Mouse (Mus musculus): ENCODE measurements around the gene Cd177. TPM values are rescaled to one million over a fixed set of nuclear protein-coding genes. Genes with fewer than 3 reads are reported as not detected.
"Not testable (repeated sequence)": the region's sequence is repeated elsewhere in the genome, so short reads cannot be mapped to it uniquely, and the experiment has no call there.

The Cd177 gene
- 31.5 and 105 TPM in 2 replicates for total RNA-seq (2017)

DNA sequence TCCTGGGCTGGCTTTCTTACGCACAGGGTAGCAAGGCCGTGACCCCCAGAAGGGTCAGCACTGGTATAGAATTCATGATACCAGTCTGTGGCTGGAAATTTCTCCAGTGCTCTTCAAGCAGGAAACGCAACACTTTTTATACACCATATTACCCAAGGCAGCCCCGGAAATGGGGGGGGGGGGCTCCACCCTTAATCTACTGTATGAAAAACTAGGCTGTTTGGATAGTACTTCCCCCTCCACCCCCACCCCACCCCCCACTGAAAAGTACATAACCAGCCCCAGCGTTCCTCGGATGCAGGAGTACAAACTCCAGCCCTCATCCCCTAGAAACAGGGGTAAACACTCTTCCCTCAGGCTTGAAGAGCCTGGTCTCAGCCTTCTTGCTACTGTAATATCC, at the start of gene Cd177:
Cd177 (minus strand) TSS at position 101 of the 400 bp plus-strand sequence.
- peak in 1 of 2 experiments; percentile 9; a peak in 1 of 4 replicates for ATAC-seq (replicated peaks in 1 of 2; ENCODE audit: insufficient read depth in 1 of 2, low FRiP score in 2 of 2, low TSS enrichment in 1 of 2, low read depth in 1 of 2, poor library complexity in 2 of 2, severe bottlenecking in 2 of 2)

DNA sequence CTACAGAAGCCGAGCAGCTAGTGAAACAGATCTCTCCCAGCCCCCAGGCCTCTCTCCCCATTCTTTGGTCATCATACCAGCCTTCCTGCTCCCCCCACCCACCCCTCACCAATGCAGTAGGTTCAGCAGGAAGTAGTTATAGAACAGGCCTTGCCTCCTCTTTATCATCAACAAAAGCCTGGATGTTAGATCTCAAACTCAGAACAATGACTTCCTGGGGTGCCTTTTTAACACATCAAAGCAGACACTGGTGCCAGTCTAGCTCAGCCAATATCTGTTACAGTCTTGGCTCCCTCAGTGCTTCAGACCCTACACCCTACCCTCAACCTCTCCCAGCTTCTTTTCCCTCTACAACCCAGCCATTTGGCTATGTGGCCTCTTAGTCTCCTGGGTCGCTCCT, 48.9 kb upstream of the Cd177 start:
- no peak for ATAC-seq (replicated peaks in 1 of 2; ENCODE audit: insufficient read depth in 1 of 2, low FRiP score in 2 of 2, low TSS enrichment in 1 of 2, low read depth in 1 of 2, poor library complexity in 2 of 2, severe bottlenecking in 2 of 2)

DNA sequence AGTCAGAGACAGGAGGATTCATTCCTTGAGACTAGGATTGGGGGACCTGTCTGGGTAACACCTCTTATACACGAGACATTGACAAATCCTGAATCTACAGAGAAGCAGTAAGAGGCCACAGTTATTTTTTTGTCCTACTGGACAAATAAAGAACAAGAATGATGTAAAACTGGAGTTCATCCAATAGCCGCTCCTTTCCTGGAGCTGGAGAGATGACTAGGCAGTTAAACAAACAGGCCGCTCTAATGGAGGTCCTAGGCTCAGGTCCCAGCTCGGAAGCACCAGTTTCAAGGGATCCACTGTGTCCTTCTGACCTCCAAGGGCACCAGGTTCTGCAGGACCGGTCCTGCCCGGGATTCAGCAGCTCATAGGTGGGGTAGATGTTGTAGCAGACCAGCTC, 44.7 kb upstream of the Cd177 start:
- no peak for ATAC-seq (replicated peaks in 1 of 2; ENCODE audit: insufficient read depth in 1 of 2, low FRiP score in 2 of 2, low TSS enrichment in 1 of 2, low read depth in 1 of 2, poor library complexity in 2 of 2, severe bottlenecking in 2 of 2)

DNA sequence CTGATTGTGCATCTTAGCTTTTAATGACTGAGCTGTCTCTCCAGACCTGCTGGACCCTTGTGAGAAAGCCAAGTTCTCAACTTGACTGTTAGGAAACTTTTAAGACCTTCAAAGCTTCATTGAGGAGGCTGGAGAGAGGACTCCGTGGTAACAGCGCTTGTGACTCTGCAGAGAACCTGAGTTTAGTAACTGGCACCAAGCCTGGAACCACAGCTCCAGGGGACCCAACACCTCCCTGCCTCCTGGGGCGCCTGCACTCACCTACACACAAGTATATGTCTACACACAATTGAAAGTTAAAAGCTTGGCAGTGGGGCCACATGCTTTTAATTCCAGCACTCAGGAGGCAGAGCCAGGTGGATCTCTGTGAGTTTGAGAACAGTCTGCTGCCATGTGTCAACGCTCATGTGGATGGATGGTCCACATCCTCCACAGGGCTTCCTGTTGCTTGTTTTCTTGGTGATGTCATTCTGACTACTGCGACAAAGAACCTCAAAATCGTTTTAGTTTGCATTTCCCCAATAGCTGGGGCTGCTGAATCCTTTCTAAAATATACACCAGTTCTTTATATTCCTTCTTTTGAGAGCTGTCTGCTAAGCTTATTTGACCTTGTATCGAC, 42.1 kb upstream of the Cd177 start:
- peak; percentile 56 to 71 for ATAC-seq (replicated peaks in 1 of 2; ENCODE audit: insufficient read depth in 1 of 2, low FRiP score in 2 of 2, low TSS enrichment in 1 of 2, low read depth in 1 of 2, poor library complexity in 2 of 2, severe bottlenecking in 2 of 2)

DNA sequence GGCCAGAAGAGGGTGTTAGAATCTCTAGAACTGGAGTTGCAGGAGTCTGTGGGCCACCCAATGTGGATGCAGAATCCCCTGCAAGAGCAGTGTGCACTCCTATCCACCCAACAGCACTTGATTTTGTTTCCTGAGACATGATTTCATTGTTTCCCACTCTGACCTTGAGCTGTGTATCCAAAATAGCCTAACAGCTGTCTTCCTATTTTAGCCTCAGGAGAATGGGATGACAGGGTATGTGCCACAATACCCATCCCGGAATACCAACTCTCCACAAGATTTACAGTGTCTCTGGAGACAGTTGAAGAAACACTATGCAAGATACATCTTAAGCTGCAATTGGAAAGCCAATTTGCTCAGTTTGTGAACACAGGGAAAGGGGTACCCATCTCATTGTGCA, 37.8 kb upstream of the Cd177 start:
- no peak for ATAC-seq (replicated peaks in 1 of 2; ENCODE audit: insufficient read depth in 1 of 2, low FRiP score in 2 of 2, low TSS enrichment in 1 of 2, low read depth in 1 of 2, poor library complexity in 2 of 2, severe bottlenecking in 2 of 2)

DNA sequence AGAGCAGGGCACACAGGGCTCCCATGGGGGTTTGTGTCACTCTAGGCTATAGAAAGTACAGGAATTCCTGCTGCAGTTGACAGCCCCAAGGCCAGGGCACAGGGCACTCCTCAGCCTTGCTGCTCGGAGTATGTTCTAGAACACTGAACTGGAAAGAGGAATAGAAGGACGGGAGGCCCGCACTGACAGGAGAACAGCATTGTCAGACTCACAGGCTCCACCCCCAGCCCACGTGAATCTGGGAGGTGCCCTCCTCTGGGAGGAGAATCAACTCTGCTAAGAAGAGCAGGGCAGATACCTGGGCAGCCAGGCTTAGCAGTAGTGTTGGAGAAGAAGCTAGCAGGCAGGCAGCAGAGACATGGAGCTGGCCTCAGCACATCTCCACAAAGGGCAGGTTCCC, 16.8 kb upstream of the Cd177 start, which contains the start of gene Ceacam10:
Ceacam10 (plus strand) TSS at position 289 of the 400 bp plus-strand sequence.
- ATAC-seq (replicated peaks in 1 of 2; ENCODE audit: insufficient read depth in 1 of 2, low FRiP score in 2 of 2, low TSS enrichment in 1 of 2, low read depth in 1 of 2, poor library complexity in 2 of 2, severe bottlenecking in 2 of 2): peak; percentile 25 to 74

DNA sequence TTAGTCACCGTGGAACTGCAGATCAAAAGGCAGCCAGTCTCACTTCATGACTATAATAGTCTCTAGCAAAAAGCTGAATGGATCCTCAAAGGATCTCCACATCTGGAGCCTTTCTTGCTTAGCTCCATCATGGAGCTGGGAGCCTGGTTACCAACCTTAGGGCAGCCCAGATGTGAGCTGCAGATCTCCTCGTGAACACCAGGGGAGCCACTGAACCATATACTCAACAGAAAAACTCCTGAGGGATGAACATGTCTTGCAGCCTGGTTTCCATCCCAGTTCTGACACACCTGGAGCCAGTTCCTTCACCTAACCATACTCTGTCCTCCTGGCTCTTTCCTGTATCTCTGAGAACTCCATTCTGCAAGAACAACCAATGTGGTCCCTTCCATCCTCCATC, 16.0 kb upstream of the Cd177 start:
- ATAC-seq (replicated peaks in 1 of 2; ENCODE audit: insufficient read depth in 1 of 2, low FRiP score in 2 of 2, low TSS enrichment in 1 of 2, low read depth in 1 of 2, poor library complexity in 2 of 2, severe bottlenecking in 2 of 2): no peak

DNA sequence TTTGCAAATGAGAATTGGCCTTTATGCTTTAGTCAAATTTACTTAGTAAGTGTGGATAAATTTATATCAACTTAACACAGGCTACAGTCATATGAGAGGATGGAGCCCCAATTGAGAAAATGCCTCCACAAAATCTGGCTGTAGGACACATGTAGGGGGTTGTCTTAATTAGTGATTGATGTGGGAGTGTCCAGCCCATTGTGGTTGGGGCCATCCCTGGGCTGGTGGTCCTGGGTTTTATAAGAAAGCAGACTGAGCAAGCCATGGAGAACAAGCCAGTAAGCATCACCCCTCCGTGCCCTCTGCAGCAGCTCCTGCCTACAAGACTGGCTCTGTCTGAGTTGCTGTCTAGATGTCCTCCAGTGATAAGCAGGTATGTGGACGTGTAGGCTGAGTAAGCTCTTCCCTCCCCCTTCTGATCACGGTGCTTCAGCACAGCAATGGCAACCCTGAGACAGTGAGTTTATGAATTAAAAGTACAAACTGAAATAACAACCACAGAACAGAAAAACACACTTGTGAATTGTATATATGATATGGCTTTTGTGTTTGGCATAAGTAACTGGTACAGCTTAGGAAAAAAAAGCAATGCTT, 13.9 kb upstream of the Cd177 start:
- no peak for ATAC-seq (replicated peaks in 1 of 2; ENCODE audit: insufficient read depth in 1 of 2, low FRiP score in 2 of 2, low TSS enrichment in 1 of 2, low read depth in 1 of 2, poor library complexity in 2 of 2, severe bottlenecking in 2 of 2)

DNA sequence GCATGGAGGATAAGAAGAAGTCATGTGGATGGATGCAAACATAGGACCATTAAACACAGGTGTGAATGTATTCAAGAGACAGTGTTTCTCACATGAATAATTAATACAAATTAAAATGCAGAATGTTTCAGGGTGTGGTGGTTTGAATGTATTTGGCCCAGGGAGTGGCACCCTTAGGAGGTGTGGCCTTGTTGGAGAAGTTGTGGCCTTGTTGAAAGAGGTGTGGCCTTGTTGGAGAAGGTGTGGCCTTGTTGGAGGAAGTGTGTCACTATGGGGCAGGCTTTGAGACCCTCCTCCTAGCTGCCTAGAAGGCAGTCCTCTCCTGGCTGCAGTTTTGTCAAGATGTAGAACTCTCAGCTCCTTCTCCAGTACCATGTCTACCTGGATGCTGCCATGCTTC, 11.2 kb upstream of the Cd177 start:
- ATAC-seq (replicated peaks in 1 of 2; ENCODE audit: insufficient read depth in 1 of 2, low FRiP score in 2 of 2, low TSS enrichment in 1 of 2, low read depth in 1 of 2, poor library complexity in 2 of 2, severe bottlenecking in 2 of 2): no peak

DNA sequence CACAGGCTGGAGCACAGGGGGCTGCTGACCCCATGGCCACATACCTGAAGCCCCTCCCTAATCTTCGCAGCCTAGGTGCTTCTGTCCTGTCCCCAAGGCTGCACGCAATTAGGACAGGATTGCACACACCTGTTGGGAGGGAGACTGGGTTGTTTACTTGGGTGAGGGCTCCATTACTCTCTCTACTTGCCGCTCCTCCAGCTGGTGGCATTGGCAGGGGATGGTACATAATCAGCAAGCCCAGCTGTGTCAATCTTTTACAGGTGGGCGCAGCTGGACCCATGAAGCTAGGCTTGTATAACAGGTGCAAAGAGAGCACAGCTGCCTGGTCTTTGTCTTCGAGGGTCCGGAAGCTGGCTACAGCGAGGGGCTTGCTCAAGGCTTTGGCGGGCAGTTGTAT, 2.5 kb upstream of the Cd177 start:
- ATAC-seq (replicated peaks in 1 of 2; ENCODE audit: insufficient read depth in 1 of 2, low FRiP score in 2 of 2, low TSS enrichment in 1 of 2, low read depth in 1 of 2, poor library complexity in 2 of 2, severe bottlenecking in 2 of 2): no peak

DNA sequence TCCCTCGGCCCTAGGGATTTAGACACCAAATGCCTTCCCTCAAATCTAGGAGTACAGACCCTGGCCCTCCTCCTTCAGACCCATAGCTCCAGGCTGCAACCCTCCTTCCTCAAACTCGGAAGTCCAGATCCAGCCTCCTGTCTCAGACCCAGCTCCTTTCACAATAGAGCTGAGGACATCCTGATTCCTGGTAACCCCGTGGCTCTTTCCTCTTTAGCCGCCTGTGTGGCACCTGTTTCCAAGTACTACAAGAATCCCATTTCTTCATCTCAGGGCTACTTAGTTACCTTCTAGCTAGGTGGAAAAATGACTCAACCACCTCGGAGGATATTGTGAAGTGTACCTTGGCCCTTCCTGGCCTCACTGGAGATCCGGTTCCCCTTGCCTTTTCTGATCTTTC, 1.1 kb upstream of the Cd177 start:
- ATAC-seq (replicated peaks in 1 of 2; ENCODE audit: insufficient read depth in 1 of 2, low FRiP score in 2 of 2, low TSS enrichment in 1 of 2, low read depth in 1 of 2, poor library complexity in 2 of 2, severe bottlenecking in 2 of 2): peak in 1 of 2 experiments; percentile 63; a peak in 2 of 4 replicates

DNA sequence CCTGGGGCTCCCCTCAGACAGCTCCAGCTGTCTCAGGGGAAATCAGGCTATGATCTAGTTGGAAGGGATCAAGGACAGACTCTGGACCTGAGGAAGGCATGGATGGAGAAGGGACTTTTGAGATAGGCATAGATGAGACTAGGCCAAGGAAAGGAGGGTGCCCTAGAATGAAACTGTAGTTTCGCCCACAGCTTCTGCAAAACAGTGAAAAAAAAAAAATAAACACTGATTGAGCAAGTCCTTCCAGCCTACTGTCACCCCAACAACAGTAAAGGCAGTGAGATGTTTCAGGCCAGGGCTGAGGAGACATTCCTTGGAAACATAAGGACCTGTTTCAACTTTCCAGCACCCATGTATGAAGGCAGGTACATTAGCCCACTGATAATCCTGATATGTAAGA, 1.6 kb downstream of the Cd177 start:
- no peak for ATAC-seq (replicated peaks in 1 of 2; ENCODE audit: insufficient read depth in 1 of 2, low FRiP score in 2 of 2, low TSS enrichment in 1 of 2, low read depth in 1 of 2, poor library complexity in 2 of 2, severe bottlenecking in 2 of 2)

DNA sequence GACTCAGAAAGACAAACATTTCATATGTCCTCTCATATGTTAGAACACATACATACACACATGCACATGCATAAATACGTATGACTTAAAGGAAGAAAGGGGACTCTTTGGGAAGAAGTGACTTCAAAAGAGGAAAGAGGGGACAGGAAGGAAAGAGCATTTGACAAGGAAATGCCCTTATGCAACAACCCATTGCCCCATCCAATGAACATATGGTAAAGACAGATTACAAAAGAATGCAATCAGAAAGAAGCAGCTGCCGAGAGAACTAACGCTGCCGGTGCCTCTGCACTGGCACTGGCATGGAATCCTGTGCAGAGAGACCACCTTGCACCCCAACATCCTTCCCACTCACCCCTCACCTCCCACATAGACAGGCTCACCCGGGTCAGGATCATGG, 6.6 kb downstream of the Cd177 start:
- no peak; a peak in 1 of 4 replicates for ATAC-seq (replicated peaks in 1 of 2; ENCODE audit: insufficient read depth in 1 of 2, low FRiP score in 2 of 2, low TSS enrichment in 1 of 2, low read depth in 1 of 2, poor library complexity in 2 of 2, severe bottlenecking in 2 of 2)

DNA sequence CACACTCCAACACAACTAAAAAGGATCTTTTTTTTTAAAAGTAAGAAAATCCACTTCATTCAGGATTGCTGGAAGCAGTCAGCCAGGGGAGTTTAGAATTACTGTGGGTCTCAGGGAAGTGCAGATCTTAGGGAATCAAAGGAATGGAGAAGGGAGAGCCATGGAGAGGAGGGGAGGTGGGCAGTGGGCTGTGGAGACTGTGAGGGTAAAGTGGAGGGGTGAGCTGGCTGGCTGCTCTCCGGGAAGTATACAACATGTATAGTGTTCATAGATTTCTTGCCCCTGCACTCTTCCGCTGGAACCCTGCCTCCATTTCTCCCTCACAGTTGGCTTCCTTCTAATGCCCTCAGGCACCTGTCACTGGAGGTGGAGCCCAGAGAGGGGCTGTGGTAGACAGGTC, 8.5 kb downstream of the Cd177 start:
- ATAC-seq (replicated peaks in 1 of 2; ENCODE audit: insufficient read depth in 1 of 2, low FRiP score in 2 of 2, low TSS enrichment in 1 of 2, low read depth in 1 of 2, poor library complexity in 2 of 2, severe bottlenecking in 2 of 2): no peak

DNA sequence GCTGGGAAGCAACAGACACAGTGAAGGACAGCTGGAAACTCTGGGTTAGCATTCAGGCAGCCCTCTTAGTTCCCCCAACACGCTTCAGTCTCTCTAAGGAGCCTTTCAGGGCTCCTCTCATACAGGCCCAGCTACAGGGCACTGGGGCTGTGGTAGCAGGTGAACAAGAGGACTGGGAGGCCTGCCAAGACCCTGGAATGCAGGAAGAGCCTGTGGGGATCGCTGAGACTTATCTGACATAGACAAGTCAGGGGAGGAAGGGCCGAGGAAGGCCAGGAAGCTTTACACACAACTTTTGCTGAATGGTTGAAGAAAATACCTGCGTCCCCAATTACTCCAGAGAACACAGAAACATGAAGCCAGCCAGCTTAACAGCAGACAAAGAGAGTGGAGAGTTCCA, 9.4 kb downstream of the Cd177 start:
- no peak for ATAC-seq (replicated peaks in 1 of 2; ENCODE audit: insufficient read depth in 1 of 2, low FRiP score in 2 of 2, low TSS enrichment in 1 of 2, low read depth in 1 of 2, poor library complexity in 2 of 2, severe bottlenecking in 2 of 2)

DNA sequence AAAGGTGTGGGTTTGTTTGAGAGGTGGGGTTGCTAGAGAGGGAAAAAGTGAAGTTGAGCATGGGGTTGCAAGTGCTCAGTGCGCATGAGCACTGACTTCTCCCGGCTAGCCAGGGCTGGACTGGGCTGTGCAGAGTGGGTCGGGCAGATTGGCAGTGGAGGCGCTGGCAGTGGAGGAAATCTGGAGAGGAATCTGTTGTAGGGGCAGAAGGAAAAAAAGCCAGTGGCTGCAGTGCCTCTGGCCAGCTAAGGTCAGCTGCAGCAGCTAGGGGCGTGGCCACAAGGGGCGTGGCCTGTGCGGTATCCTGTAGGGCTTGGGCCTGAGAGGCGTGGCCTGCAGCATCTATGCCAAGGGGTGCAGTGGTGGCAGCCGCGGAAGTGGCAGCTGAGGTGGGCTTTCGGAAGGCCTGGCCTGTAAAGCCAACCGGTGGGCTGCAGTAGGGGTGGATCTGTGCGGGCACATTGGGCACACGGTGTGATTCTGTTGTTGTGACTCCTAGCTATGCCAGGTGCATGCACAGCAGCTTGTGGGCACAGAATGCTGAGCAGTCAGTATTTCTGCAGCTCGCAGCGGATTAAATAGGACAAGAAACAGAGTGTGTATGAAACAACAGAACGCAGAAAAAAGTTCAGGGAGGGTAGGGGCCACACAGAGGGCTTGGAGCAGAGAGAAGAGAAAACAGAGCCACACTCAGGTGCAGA, 24.0 kb downstream of the Cd177 start:
- ATAC-seq (replicated peaks in 1 of 2; ENCODE audit: insufficient read depth in 1 of 2, low FRiP score in 2 of 2, low TSS enrichment in 1 of 2, low read depth in 1 of 2, poor library complexity in 2 of 2, severe bottlenecking in 2 of 2): peak; percentile 73 to 93

DNA sequence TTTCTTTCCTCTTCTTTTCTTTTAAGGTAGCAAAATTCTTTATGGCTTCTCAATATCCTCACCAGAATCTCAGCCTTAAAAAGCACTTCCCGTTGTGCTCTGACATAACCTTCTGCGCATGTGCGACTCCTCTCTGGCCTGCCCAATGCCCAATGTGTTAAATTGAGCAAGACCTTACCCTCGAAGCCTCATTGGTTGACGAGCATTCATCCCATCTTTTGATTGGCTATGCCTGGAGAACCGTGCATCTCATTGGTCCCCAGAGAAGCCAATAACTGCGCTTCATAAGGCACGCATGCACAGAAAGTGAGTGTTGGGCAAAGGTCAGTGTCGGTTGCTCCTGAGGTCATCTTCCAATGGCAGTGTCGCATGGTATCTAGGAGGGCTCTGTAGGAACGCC, 33.3 kb downstream of the Cd177 start, which contains the start of gene Gm4763:
Gm4763 (minus strand) TSS at position 101 of the 400 bp plus-strand sequence.
- not testable (repeated sequence) for ATAC-seq (replicated peaks in 1 of 2; ENCODE audit: insufficient read depth in 1 of 2, low FRiP score in 2 of 2, low TSS enrichment in 1 of 2, low read depth in 1 of 2, poor library complexity in 2 of 2, severe bottlenecking in 2 of 2)

DNA sequence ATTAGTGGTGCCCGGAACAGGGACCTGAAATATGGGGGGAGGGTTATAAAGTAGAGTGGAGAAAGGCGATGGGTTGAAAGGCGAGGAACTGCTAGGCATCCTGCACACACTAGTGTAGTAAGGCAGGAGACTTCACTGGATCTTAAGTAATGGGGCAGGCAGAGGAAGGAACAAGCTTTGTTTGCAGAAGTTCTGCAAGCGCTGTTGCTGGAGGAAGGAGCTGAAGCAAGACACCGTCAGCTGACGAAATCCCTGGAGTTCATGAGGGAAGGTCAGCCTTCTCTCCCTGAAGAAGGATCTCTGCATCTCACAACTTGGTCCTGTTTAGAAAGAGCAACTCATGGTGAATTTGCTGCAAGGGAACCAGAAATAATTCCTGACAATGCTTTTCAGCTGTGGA, 45.1 kb downstream of the Cd177 start:
- ATAC-seq (replicated peaks in 1 of 2; ENCODE audit: insufficient read depth in 1 of 2, low FRiP score in 2 of 2, low TSS enrichment in 1 of 2, low read depth in 1 of 2, poor library complexity in 2 of 2, severe bottlenecking in 2 of 2): peak; percentile 13 to 79; a peak in 2 of 4 replicates
